Mouse (Mus musculus) brain, embryonic 14.5 days (tissue): ENCODE data around the gene Ntf5.
"Not testable (repeated sequence)": the region's sequence is repeated elsewhere in the genome, so short reads cannot be mapped to it uniquely, and the experiment has no call there.

ENCODE experiments used
- CTCF ChIP-seq: fragments of 200-500 bp; IDR thresholded peaks from 2 replicates; pipeline ENCODE4 v1.5.1; 2012; ENCODE audit warnings: inconsistent platforms, mild to moderate bottlenecking, moderate library complexity, borderline replicate concordance; ENCODE audit not compliant: insufficient read depth, insufficient read length; ENCODE audit errors: extremely low read depth
- POLR2A ChIP-seq: fragments of 200-500 bp; IDR thresholded peaks from 2 replicates; pipeline ENCODE4 v1.6.1; 2012; ENCODE audit warnings: mild to moderate bottlenecking, inconsistent platforms, borderline replicate concordance; ENCODE audit not compliant: poor library complexity, insufficient read depth, insufficient read length, severe bottlenecking; ENCODE audit errors: extremely low read depth

- not testable (repeated sequence) for TF ChIP-seq POLR2A, CTCF
These were observed 49.4 kb downstream of the Ntf5 start for GRCm38 (mm10) chr7:45462868-45463267.
